Mouse (Mus musculus) erythroblast, embryonic 14.5 days (primary cell): ENCODE measurements around the gene Pum1.

Experiments used
- GATA1 ChIP-seq: IDR thresholded peaks from 2 replicates; pipeline ENCODE4 v1.6.1; 2012; ENCODE audit warnings: low read length, inconsistent platforms, mixed read lengths
- TAL1 ChIP-seq: IDR thresholded peaks from 3 replicates; pipeline ENCODE4 v1.6.1; 2012; ENCODE audit warnings: low read length, inconsistent platforms, mixed read lengths

GRCm38 (mm10) chr4:130794771-130795170, 131.7 kb downstream of the Pum1 start:
- TF ChIP-seq GATA1 (no peak), TAL1 (no peak)
